Mouse (Mus musculus) layer of hippocampus, adult 8-10 months (tissue): Measurements from ENCODE around the gene Crebzf. TPM values are rescaled to one million over a fixed set of nuclear protein-coding genes. Genes with fewer than 3 reads are reported as not detected.

ENCODE experiments used
- DNase-seq, 2 experiments: peaks; one replicate each; pipeline ENCODE4 v3.0.0; 2022; ENCODE audit warnings: low spot score in 2 of 2
- total RNA-seq, 4 experiments: library from RNA; stranded (reverse); gene quantifications; 2 replicates each; pipeline ENCODE4 v1.2.4; 2022

The Crebzf gene
- total RNA-seq, 4 experiments from 2014 or later, result 74.6 to 91.6 (median 86.8) TPM

DNA sequence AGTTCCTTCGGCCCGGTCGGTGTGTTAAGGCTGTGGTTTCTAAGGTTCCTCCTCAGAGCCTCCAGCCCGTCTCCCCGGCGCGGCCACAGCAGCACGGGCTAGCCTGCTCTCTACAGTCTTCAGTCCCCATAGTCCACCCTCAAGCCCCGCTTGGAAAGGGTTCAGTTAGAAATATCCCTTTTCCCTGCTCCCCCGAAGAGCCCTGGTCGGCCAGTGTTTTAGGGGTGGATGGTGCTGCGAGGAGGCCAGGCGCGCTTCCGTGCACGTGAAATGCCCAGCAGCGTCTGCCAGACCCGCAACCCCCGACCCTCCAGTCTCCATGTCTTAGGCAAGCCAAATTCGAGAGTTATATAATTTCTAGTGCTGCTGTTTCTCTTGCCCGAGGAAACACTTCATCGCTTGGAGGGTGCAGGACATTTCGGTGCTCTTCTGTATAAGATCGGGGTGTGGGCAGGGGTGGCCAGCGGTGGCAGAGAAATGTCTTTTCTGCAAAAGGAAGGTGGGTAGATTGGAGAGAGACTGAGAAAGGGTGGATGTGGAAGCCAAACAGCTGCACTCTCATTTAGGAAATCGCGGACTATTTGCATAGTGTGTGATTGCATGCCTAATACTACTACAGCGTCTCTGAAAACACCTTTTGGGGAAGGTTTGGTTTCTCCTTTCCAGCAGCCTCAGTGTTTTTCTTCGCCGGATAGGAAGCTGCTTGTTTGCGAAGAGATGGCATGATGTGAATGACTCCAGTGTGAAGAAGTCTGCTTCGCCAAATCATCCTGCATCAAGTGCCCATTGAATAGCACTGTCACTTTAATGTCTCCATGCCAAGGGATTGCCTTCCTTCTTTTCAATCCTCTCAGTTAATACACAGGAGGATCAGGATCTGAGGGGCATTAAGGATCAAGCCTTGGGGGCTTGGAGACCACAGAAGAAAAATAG, 34.0 kb downstream of the Crebzf start, which contains the start of gene Dlg2:
Dlg2 (plus strand) TSS at position 360 of the 933 bp plus-strand sequence.
- peak; percentile 33 to 50 for DNase-seq

- DNase-seq, result no peak
These were observed 40.1 kb downstream of the Crebzf start for GRCm38 (mm10) chr7:90482607-90483006.

Other genes starting within 250 kb of the Crebzf start
- gene Ccdc83, start 177.0 kb upstream of the Crebzf start, total RNA-seq, result not detected
- gene Sytl2, start 140.5 kb upstream of the Crebzf start, total RNA-seq, result 10 to 100 TPM; 41.4 to 48.2 (median 44.3) TPM
- 1 to 10 TPM in 2 of 4 experiments, under 1 TPM in 2; 0.98 to 1.3 (median 1.1) TPM for gene Ccdc89, start 16.2 kb upstream of the Crebzf start, total RNA-seq
- gene Tmem126a, start 14.5 kb downstream of the Crebzf start, total RNA-seq, result 10 to 100 TPM; 37.2 to 53.0 (median 40.9) TPM
- 10 to 100 TPM; 25.0 to 33.3 (median 28.1) TPM for gene Tmem126b, start 33.3 kb downstream of the Crebzf start, total RNA-seq
- 100 to 1,000 TPM; 216 to 253 (median 244) TPM for gene Dlg2, start 33.9 kb downstream of the Crebzf start, total RNA-seq